Mouse (Mus musculus) intestine, embryonic 16.5 days (tissue): ENCODE data around the gene Pdpn. TPM values are rescaled to one million over a fixed set of nuclear protein-coding genes. Genes with fewer than 3 reads are reported as not detected.

Source experiments
- ATAC-seq: fragments of 200-750 bp; cut with Nextera tagmentation; 2 replicates; pipeline ENCODE4 v1.8.0; 2017; ENCODE audit warnings: moderate TSS enrichment, moderate library complexity
- H3K27ac ChIP-seq: fragments of 300-500 bp; sonication (generic); 2 replicates; pipeline ENCODE4 v1.5.1; 2014; ENCODE audit warnings: mild to moderate bottlenecking, low read length
- H3K27me3 ChIP-seq: fragments of 300-500 bp; sonication (generic); replicated peaks from 2 replicates; pipeline ENCODE4 v1.6.1; 2014; ENCODE audit warnings: low read length, control low read depth, mixed read lengths; ENCODE audit not compliant: control insufficient read depth, insufficient read depth
- H3K36me3 ChIP-seq: fragments of 300-500 bp; sonication (generic); 2 replicates; pipeline ENCODE4 v1.6.1; 2014; ENCODE audit warnings: low read length, control low read depth; ENCODE audit not compliant: control insufficient read depth, insufficient read depth
- H3K4me1 ChIP-seq: fragments of 300-500 bp; sonication (generic); 2 replicates; pipeline ENCODE4 v1.6.1; 2014; ENCODE audit warnings: low read length, control low read depth, mixed read lengths; ENCODE audit not compliant: control insufficient read depth, insufficient read depth
- H3K4me2 ChIP-seq: fragments of 300-500 bp; sonication (generic); 2 replicates; pipeline ENCODE4 v1.6.1; 2014; ENCODE audit warnings: low read depth, low read length, control low read depth
- H3K4me3 ChIP-seq: fragments of 300-500 bp; sonication (generic); 2 replicates; pipeline ENCODE4 v1.5.1; 2014; ENCODE audit warnings: mild to moderate bottlenecking, low read length
- H3K9ac ChIP-seq: fragments of 300-500 bp; sonication (generic); 2 replicates; pipeline ENCODE4 v1.6.1; 2014; ENCODE audit warnings: low read depth, low read length
- H3K9me3 ChIP-seq: fragments of 300-500 bp; sonication (generic); 2 replicates; pipeline ENCODE4 v1.6.1; 2016; ENCODE audit warnings: low read length, control low read depth; ENCODE audit not compliant: control insufficient read depth
- WGBS: fragments of 180-500 bp; shearing (Covaris S2); extraction: QIAGEN DNeasy Blood & Tissue Kit; methylation state at CpG from one replicate; pipeline ENCODE4 v1.1.7; 2014; 5-methylcytosine and 5-hydroxymethylcytosine counted together
- polyA plus RNA-seq: library from polyadenylated mRNA; unstranded; fragments of >200 nt; fragmentation: Nextera tagmentation; extraction: Ambion mirVana; gene quantifications from 2 replicates; pipeline ENCODE4 v1.2.1, GENCODE M21; 2015

The Pdpn gene
- polyA plus RNA-seq, 1 experiment from 2014 or later: 22.6 TPM

DNA sequence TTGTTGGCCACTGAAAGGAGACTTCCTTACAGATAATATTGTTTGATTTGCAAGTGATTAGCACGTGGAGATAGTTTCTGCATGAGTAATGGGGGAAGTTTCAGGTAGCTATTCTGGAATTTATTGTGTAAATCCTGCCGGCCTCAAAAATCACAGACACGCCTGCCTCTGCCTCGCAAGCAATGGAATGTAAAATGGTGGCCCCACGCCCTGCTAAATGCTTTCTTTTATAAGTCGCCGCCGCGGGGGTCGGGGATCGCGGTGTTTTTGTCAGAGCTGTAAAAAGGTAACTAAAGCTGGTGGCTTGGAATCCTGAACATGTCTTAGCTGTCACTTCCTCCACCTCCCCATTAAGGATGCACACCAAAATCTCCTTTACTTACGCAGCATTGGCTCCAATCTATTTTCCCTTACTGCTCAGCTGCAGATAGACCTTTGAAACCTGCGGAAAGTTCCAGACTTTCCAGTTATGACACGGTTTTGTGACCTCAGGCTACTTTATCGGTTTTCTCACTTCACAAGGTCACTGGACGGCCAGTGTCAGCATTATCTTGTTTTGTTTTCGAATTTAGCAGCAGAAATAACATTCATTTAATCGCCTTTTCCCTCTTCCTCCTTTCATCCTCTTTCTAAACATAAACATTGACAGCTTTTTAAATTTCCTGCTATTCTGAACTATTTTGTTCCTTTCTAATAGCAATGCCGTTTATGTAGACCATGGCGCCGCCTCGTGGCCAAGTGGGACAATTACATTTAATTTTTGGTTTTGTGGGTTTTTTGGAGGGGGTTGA lies 60.9 kb downstream of the Pdpn start:
- Histone ChIP-seq H3K9ac (no peak overlapping the region), H3K36me3 (no peaks in the 10 kb centered on the region), H3K4me1 (no peaks in the 10 kb centered on the region), H3K27ac (no peak overlapping the region), H3K27me3 (no peaks in the 10 kb centered on the region), H3K9me3 (peaks cover 7% of the 10 kb centered on the region; the same call in 1 of the 2 replicates), H3K4me3 (peak overlapping the region; percentile 12; the same call in 1 of the 2 replicates), H3K4me2 (peak overlapping the region; percentile 34)
- peak; percentile 70 for ATAC-seq
- WGBS: 20% methylated on average over 23 of the region's 23 CpGs

DNA sequence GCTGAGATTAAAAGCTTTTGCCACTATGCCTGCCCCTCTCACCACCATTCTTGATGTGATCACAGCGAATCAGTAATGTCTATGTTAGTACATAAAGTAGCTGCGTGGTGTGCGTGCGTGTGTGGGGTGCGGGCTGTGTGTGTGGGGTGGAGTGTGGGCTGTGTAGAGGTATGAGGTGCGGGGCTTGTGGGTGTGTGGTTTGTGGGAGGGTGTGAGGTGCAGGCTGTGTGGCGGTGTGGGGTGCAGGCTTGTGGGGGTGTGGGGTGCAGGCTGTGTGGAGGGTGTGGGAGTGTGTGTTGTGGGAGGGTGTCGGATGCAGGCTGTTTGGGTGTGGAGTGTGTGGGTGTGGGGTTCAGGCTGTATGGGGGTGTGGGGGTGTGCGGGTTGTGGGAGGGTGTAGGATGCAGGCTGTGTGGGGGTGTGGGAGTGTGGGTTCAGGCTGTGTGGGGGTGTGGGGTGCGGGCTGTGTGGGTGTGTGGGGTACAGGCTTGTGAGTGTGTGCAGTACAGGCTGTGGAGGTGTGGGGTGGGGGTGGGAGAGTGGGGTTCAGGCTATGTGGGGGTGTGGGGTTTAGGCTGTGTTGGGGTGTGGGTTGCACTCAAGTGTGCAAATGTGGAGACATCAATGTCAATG lies 67.5 kb downstream of the Pdpn start:
- Histone ChIP-seq H3K4me1 (no peaks in the 10 kb centered on the region), H3K36me3 (no peaks in the 10 kb centered on the region), H3K9ac (no peak overlapping the region), H3K9me3 (peaks cover 7% of the 10 kb centered on the region; the same call in 1 of the 2 replicates), H3K4me2 (no peak overlapping the region), H3K4me3 (no peak overlapping the region), H3K27ac (no peak overlapping the region), H3K27me3 (no peaks in the 10 kb centered on the region)
- WGBS: 88% methylated on average over 10 of the region's 10 CpGs
- ATAC-seq: no peak

DNA sequence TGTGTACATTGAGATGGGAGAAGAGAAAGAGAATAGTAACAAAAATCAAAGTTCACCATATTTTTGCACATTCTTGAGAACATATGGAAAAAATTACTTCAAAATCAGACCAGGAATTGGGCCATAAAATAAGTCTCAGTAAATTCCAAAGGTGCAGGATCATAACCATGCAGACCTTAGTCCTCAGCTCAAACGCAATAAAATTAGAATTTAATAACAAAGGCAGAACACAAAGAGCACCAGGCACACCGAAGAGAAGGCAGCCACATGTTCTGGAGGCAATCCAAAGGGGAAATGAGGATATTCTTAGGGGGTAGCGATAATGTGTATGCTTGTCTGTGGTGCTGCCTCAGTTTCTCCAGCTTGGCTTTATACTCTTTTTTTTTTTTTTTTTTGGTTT lies 68.3 kb downstream of the Pdpn start:
- WGBS: 56% methylated on average over 3 of the region's 3 CpGs

DNA sequence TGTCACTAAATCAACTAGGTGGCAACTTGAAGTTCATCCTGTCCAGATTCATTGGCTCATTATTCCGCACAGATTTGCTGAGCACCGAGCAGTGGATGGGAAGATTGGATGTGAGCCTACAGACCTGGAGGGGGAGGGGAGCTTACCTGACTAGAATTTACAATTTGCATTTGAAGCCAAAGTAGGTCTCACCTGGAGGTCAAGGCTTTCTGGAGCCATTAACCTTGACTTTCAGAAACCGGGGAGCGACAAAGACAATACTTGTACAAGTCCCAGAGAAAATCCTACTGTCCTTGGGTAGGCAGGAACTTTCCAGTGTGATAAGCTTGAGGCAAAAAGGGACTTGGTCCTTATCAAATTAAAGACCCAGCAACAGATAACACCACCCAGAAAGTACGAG lies 71.4 kb downstream of the Pdpn start:
- no peak for ATAC-seq
- Histone ChIP-seq H3K36me3 (no peaks in the 10 kb centered on the region), H3K4me3 (no peak overlapping the region), H3K9ac (no peak overlapping the region), H3K4me2 (no peak overlapping the region), H3K27me3 (no peaks in the 10 kb centered on the region), H3K9me3 (no peaks in the 10 kb centered on the region), H3K4me1 (no peaks in the 10 kb centered on the region), H3K27ac (no peak overlapping the region)
- WGBS: 49% methylated on average over 5 of the region's 5 CpGs

More for the DNA sequence above, 68.3 kb downstream of the Pdpn start:
- Histone ChIP-seq H3K27me3 (no peaks in the 10 kb centered on the region), H3K27ac (no peak overlapping the region), H3K4me3 (no peak overlapping the region), H3K9me3 (peaks cover 7% of the 10 kb centered on the region; the same call in 1 of the 2 replicates), H3K9ac (no peak overlapping the region), H3K4me2 (no peak overlapping the region), H3K36me3 (no peaks in the 10 kb centered on the region), H3K4me1 (no peaks in the 10 kb centered on the region)
- ATAC-seq: no peak

DNA sequence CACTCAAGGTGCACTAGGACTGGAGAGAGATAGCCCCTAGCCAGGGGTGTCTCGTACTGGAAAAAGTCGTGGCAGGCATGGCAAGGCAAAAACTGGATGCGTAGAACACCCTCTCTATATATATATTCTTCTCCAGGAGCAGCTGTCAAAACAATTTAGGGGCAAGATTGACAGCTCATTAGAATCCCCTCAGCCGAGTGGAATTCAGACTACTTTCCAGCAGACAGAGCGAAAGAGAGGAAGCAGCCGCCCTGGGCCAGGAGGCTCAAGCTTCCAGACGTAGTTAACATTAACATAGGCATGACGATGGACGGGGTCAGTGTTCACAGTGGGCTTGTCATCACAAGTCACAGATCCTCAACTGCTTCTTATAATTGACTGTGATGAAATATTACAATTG lies 73.5 kb downstream of the Pdpn start:
- Histone ChIP-seq H3K36me3 (no peaks in the 10 kb centered on the region), H3K9me3 (no peaks in the 10 kb centered on the region), H3K4me1 (no peaks in the 10 kb centered on the region), H3K27me3 (no peaks in the 10 kb centered on the region), H3K4me2 (no peak overlapping the region), H3K9ac (no peak overlapping the region), H3K4me3 (no peak overlapping the region), H3K27ac (no peak overlapping the region)
- no peak for ATAC-seq
- WGBS: 49% methylated on average over 9 of the region's 9 CpGs

DNA sequence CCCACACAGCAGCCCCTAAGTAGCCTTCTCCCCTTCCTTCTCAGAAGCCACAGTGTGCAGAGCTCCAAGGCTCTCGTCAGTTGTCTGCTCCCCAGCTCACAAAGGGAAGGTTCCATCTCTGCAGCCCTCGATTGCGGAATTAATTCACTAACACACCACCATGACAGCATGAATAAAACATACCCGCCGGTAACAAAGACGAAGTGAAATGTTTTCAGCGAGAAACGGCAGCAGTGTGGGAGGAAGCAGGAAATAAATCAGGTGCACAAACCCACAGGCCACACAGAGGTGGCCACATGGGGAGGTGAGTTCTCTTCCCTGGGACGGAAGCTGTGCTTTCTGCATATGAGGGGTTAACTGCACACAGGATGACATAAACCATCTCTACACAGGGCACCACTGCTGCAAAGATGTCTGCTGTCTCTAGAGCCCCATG lies 80.0 kb downstream of the Pdpn start:
- H3K4me3 ChIP-seq: no peak overlapping the region
- no peak for ATAC-seq
- no peaks in the 10 kb centered on the region for H3K4me1 ChIP-seq
- no peaks in the 10 kb centered on the region for H3K27me3 ChIP-seq
- H3K9me3 ChIP-seq: no peaks in the 10 kb centered on the region
- no peak overlapping the region for H3K27ac ChIP-seq
- WGBS: 39% methylated on average over 9 of the region's 9 CpGs
- H3K9ac ChIP-seq: no peak overlapping the region
- H3K4me2 ChIP-seq: no peak overlapping the region
- H3K36me3 ChIP-seq: no peaks in the 10 kb centered on the region

DNA sequence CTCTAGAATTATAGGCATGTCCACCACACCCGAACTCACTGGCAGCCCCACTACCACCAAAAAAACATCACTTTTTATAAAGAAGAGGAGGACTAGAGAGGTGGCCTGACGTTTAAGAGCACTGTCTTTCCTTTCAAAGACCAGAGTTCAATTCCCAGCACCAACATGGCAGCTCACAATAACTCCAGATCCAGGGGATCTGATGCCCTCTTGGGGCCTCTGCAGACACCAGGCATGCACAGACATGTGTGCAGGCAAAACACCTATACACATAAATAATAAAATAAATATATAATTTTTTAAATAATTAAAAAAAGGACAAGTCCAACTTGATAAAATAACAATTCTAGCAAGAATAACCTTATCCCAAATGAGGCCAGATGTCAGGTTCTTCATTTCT lies 80.5 kb downstream of the Pdpn start:
- no peaks in the 10 kb centered on the region for H3K9me3 ChIP-seq
- H3K4me3 ChIP-seq: no peak overlapping the region
- no peak overlapping the region for H3K27ac ChIP-seq
- H3K4me1 ChIP-seq: no peaks in the 10 kb centered on the region
- H3K9ac ChIP-seq: no peak overlapping the region
- no peak for ATAC-seq
- no peaks in the 10 kb centered on the region for H3K36me3 ChIP-seq
- no peaks in the 10 kb centered on the region for H3K27me3 ChIP-seq
- 90% methylated on average over 2 of the region's 2 CpGs for WGBS
- no peak overlapping the region for H3K4me2 ChIP-seq

Other genes starting within 250 kb of the Pdpn start
- gene Prdm2, start 86.6 kb downstream of the Pdpn start, polyA plus RNA-seq: 6.9 and 7.0 TPM in 2 replicates
- not detected in 2 replicates for gene Lrrc38, start 50.2 kb upstream of the Pdpn start, polyA plus RNA-seq
- not detected in 2 replicates for gene Pramel1, start 94.9 kb upstream of the Pdpn start, polyA plus RNA-seq
- gene Pramef8, start 112.9 kb upstream of the Pdpn start, polyA plus RNA-seq: 12.5 and 13.9 TPM in 2 replicates
- not detected in 2 replicates for gene Oog4, start 150.8 kb upstream of the Pdpn start, polyA plus RNA-seq
- not detected in 2 replicates for gene Gm13043, start 211.8 kb upstream of the Pdpn start, polyA plus RNA-seq
- not detected in 2 replicates for gene Gm13040, start 236.4 kb upstream of the Pdpn start, polyA plus RNA-seq